Mouse (Mus musculus) heart, adult 11 months (tissue): ENCODE measurements around the gene Sun1.
A peak's percentile ranks its signal among the peaks of the same experiment; 100 is the strongest.

Experiments used
- DNase-seq: peaks from one replicate; pipeline ENCODE4 v3.0.0; 2022

Sun1 gene

GRCm38 (mm10) chr5:139287099-139287498 lies 86.7 kb downstream of the Sun1 start:
- peak; percentile 95 for DNase-seq

GRCm38 (mm10) chr5:139287787-139288186 lies 87.3 kb downstream of the Sun1 start:
- no peak for DNase-seq

- no peak for DNase-seq
Observed at GRCm38 (mm10) chr5:139288591-139288990, 88.2 kb downstream of the Sun1 start.

GRCm38 (mm10) chr5:139290467-139291259 lies 90.2 kb downstream of the Sun1 start:
- DNase-seq: no peak

- DNase-seq: no peak
Observed at GRCm38 (mm10) chr5:139291811-139292560, 91.5 kb downstream of the Sun1 start.

- peak; percentile 90 for DNase-seq
Observed at GRCm38 (mm10) chr5:139294089-139294488, 93.7 kb downstream of the Sun1 start.

GRCm38 (mm10) chr5:139297092-139297491 lies 96.7 kb downstream of the Sun1 start:
- DNase-seq: no peak

GRCm38 (mm10) chr5:139297745-139298144 lies 97.3 kb downstream of the Sun1 start:
- no peak for DNase-seq
